Mouse (Mus musculus): Measurements from ENCODE around the gene Ccdc171. TPM values are rescaled to one million over a fixed set of nuclear protein-coding genes. Genes with fewer than 3 reads are reported as not detected.
"Not testable (repeated sequence)": the region's sequence is repeated elsewhere in the genome, so short reads cannot be mapped to it uniquely, and the experiment has no call there.

Ccdc171 gene
- total and polyA plus RNA-seq, 2 experiments = 1.4 to 6.8 TPM

DNA sequence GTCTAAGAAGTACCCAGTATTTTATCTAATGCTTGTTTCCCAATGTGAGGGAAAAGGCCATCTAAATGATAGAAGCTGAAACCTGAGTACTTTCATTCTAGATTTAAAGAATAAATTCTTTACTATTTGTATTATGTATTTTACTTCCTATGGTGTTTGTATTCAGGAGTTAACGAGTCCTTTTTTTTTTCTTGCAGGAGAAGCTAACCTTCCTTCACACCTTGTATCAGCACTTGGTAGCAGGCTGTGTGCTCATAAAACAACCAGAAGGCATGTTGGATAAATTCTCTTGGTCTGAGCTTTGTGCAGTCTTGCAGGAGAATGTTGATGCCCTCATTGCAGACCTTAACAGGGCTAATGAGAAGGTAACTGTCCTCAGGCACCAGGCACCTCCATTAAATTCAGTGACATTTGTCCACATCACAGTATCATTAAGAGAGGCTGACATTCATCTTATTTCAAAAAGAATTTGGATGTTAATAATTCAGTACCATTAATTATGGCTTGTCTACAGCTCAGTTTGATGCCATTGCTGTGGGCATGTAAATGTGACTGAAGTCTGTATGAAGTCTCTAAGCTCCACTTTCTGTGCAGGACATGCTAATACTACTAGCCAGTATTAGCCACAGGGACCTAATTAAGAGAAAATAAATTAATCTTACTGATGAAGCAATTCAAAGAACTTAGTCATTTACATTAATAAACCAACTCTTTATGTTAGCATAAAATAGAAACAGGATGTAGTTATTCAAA, 136.3 kb downstream of the Ccdc171 start:
- Histone ChIP-seq H3K4me1 (ENCODE audit: control insufficient read depth, insufficient read depth, low read length) (no peaks in the 10 kb centered on the region), H3K36me3 (ENCODE audit: control insufficient read depth, insufficient read depth, low read length) (peaks cover 9% of the 10 kb centered on the region), H3K9ac (ENCODE audit: low read depth, low read length) (no peak overlapping the region), H3K27me3 (ENCODE audit: control insufficient read depth, insufficient read depth, low read length) (no peaks in the 10 kb centered on the region), H3K27ac (replicated peaks; ENCODE audit: insufficient read depth, low read depth, low read length) (no peak overlapping the region), H3K4me3 (ENCODE audit: insufficient read depth, low read depth, low read length) (no peak overlapping the region), H3K79me2 (ENCODE audit: control insufficient read depth, insufficient read depth, low read length) (no peaks in the 10 kb centered on the region)
- TF ChIP-seq CTCF (IDR thresholded peaks at IDR 0.05; ENCODE audit: low read depth, low read length) = no peak
- no peak for TF ChIP-seq POLR2A (IDR thresholded peaks at IDR 0.05; ENCODE audit: extremely low read depth, insufficient read depth, low read length)
- no peak for DNase-seq (ENCODE audit: extremely low read depth, low read depth, low spot score)
- WGBS = 93% methylated on average over 1 of the region's 1 CpGs

DNA sequence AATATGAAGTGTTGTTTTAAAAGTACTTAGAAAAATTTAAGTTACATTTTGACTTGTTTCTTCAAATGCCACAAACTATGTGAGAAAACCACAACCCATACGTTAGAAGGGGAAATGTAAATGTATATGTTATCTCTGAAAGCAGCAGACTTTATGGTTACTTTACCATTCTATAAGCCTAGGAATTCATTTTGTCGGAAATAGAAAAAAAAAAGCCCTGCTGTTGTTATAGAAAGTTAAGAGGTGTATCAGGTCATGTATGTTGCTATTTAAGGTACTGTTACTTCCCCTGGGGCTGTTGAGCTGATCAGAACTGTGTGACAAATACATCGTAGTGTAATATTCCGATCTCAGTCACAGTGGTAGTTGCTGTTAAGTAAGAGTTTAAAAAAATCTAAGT, 137.0 kb downstream of the Ccdc171 start:
- H3K27me3 ChIP-seq (ENCODE audit: control insufficient read depth, insufficient read depth, low read length) = no peaks in the 10 kb centered on the region
- no peak for TF ChIP-seq POLR2A (IDR thresholded peaks at IDR 0.05; ENCODE audit: extremely low read depth, insufficient read depth, low read length)
- no peak for TF ChIP-seq CTCF (IDR thresholded peaks at IDR 0.05; ENCODE audit: low read depth, low read length)
- H3K4me1 ChIP-seq (ENCODE audit: control insufficient read depth, insufficient read depth, low read length) = no peaks in the 10 kb centered on the region
- H3K36me3 ChIP-seq (ENCODE audit: control insufficient read depth, insufficient read depth, low read length) = peaks cover 11% of the 10 kb centered on the region
- WGBS = 91% methylated on average over 4 of the region's 4 CpGs
- H3K9ac ChIP-seq (ENCODE audit: low read depth, low read length) = no peak overlapping the region
- DNase-seq (ENCODE audit: extremely low read depth, low read depth, low spot score) = no peak
- no peak overlapping the region for H3K27ac ChIP-seq (replicated peaks; ENCODE audit: insufficient read depth, low read depth, low read length)
- no peak overlapping the region for H3K4me3 ChIP-seq (ENCODE audit: insufficient read depth, low read depth, low read length)
- no peaks in the 10 kb centered on the region for H3K79me2 ChIP-seq (ENCODE audit: control insufficient read depth, insufficient read depth, low read length)

DNA sequence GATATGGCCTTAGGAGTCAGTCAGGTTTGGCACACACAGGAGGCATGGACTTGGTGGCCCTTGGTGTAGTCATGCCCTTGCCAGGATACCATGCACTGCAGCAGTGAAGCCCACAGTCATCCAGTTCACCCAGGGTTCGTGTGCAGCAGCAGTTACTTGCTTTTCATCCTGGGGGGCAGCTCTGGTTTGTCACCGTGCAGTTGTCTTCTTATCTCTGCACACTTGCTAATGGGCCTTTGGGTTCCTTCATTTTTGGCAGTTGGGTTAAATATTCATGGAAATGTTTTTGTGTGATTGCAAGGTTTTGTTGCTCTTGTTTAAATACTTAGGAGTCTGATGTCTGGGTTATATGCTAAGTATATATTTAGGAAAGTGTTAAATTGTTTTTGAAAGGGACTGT, 144.2 kb downstream of the Ccdc171 start:
- WGBS = 76% methylated on average over 2 of the region's 2 CpGs
- no peaks in the 10 kb centered on the region for H3K4me1 ChIP-seq (ENCODE audit: control insufficient read depth, insufficient read depth, low read length)
- H3K79me2 ChIP-seq (ENCODE audit: control insufficient read depth, insufficient read depth, low read length) = no peaks in the 10 kb centered on the region
- H3K4me3 ChIP-seq (ENCODE audit: insufficient read depth, low read depth, low read length) = no peak overlapping the region
- H3K9ac ChIP-seq (ENCODE audit: low read depth, low read length) = no peak overlapping the region
- H3K27ac ChIP-seq (replicated peaks; ENCODE audit: insufficient read depth, low read depth, low read length) = no peak overlapping the region
- no peaks in the 10 kb centered on the region for H3K27me3 ChIP-seq (ENCODE audit: control insufficient read depth, insufficient read depth, low read length)
- 0 out of 2 replicates have a peak, but pooled peaks cover 2% of the 10 kb centered on the region for H3K36me3 ChIP-seq (ENCODE audit: control insufficient read depth, insufficient read depth, low read length)
- TF ChIP-seq POLR2A (IDR thresholded peaks at IDR 0.05; ENCODE audit: extremely low read depth, insufficient read depth, low read length) = no peak
- no peak for TF ChIP-seq CTCF (IDR thresholded peaks at IDR 0.05; ENCODE audit: low read depth, low read length)
- DNase-seq (ENCODE audit: extremely low read depth, low read depth, low spot score) = no peak

DNA sequence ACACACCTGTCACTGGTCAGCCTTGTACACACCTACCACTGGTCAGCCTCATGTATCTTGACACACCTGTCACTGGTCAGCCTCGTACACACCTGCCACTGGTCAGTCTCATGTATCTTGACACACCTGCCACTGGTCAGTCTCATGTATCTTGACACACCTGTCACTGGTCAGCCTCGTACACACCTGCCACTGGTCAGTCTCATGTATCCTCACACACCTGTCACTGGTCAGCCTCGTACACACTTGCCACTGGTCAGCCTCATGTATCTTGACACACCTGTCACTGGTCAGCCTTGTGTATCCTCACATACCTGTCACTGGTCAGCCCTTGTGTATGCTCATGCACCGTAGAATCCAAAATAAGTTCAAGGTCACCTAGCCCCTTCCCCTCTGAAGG, 150.0 kb downstream of the Ccdc171 start:
- H3K36me3 ChIP-seq (ENCODE audit: control insufficient read depth, insufficient read depth, low read length); H3K9ac ChIP-seq (ENCODE audit: low read depth, low read length); H3K27me3 ChIP-seq (ENCODE audit: control insufficient read depth, insufficient read depth, low read length); H3K4me1 ChIP-seq (ENCODE audit: control insufficient read depth, insufficient read depth, low read length); H3K4me3 ChIP-seq (ENCODE audit: insufficient read depth, low read depth, low read length); DNase-seq (ENCODE audit: extremely low read depth, low read depth, low spot score); H3K27ac ChIP-seq (replicated peaks; ENCODE audit: insufficient read depth, low read depth, low read length); H3K79me2 ChIP-seq (ENCODE audit: control insufficient read depth, insufficient read depth, low read length): not testable (repeated sequence)
- WGBS = 96% methylated on average over 4 of the region's 4 CpGs

DNA sequence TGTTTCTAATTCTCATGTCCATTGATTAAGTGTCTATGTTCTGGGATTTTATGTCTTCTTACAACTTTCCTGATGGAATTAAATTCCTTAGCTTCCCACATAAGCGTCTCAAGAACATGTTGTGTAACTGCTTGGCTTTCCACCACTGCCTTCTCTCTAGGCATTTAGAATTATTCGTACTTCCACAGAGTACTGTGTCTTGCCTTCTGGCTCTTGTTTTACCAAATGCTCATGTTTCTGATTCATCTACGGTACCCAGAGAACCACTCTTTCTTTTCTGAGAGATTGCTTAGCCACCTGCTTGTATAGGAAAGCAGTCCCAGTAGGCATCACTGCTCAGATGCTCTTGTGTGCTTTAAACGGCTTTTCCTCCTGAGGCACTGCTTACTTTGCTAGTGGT, 151.1 kb downstream of the Ccdc171 start:
- TF ChIP-seq CTCF (IDR thresholded peaks at IDR 0.05; ENCODE audit: low read depth, low read length) = no peak
- no peak for TF ChIP-seq POLR2A (IDR thresholded peaks at IDR 0.05; ENCODE audit: extremely low read depth, insufficient read depth, low read length)
- Histone ChIP-seq H3K4me1 (ENCODE audit: control insufficient read depth, insufficient read depth, low read length) (no peaks in the 10 kb centered on the region), H3K36me3 (ENCODE audit: control insufficient read depth, insufficient read depth, low read length) (peaks cover 3% of the 10 kb centered on the region; the same call in 1 of the 2 replicates), H3K79me2 (ENCODE audit: control insufficient read depth, insufficient read depth, low read length) (no peaks in the 10 kb centered on the region), H3K27me3 (ENCODE audit: control insufficient read depth, insufficient read depth, low read length) (no peaks in the 10 kb centered on the region), H3K9ac (ENCODE audit: low read depth, low read length) (no peak overlapping the region), H3K27ac (replicated peaks; ENCODE audit: insufficient read depth, low read depth, low read length) (no peak overlapping the region), H3K4me3 (ENCODE audit: insufficient read depth, low read depth, low read length) (no peak overlapping the region)
- 89% methylated on average over 4 of the region's 4 CpGs for WGBS
- DNase-seq (ENCODE audit: extremely low read depth, low read depth, low spot score) = no peak

DNA sequence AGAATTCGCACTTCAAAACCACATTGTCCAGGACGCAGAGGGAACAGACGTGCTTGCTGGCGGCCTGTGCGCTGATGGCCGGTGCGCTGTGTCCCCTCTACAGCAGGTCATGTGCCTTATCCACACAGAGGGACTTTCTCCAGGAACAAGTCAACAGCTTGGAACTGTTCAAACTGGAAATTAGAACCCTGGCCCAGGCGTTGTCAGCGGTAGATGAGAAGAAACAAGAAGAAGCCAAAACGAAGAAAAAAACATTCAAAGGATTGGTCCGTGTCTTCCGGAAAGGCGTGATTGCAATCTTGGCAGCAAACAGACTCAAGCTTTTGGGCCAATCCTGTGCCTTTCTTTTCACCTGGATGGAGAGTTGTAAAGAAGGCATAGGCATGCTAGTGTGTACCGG, 155.7 kb downstream of the Ccdc171 start:
- no peak overlapping the region for H3K27ac ChIP-seq (replicated peaks; ENCODE audit: insufficient read depth, low read depth, low read length)
- no peak overlapping the region for H3K9ac ChIP-seq (ENCODE audit: low read depth, low read length)
- H3K4me3 ChIP-seq (ENCODE audit: insufficient read depth, low read depth, low read length) = no peak overlapping the region
- no peaks in the 10 kb centered on the region for H3K79me2 ChIP-seq (ENCODE audit: control insufficient read depth, insufficient read depth, low read length)
- TF ChIP-seq CTCF (IDR thresholded peaks at IDR 0.05; ENCODE audit: low read depth, low read length) (no peak), POLR2A (IDR thresholded peaks at IDR 0.05; ENCODE audit: extremely low read depth, insufficient read depth, low read length) (no peak)
- no peak for DNase-seq (ENCODE audit: extremely low read depth, low read depth, low spot score)
- no peaks in the 10 kb centered on the region for H3K27me3 ChIP-seq (ENCODE audit: control insufficient read depth, insufficient read depth, low read length)
- H3K4me1 ChIP-seq (ENCODE audit: control insufficient read depth, insufficient read depth, low read length) = no peaks in the 10 kb centered on the region
- H3K36me3 ChIP-seq (ENCODE audit: control insufficient read depth, insufficient read depth, low read length) = peaks cover 7% of the 10 kb centered on the region; the same call in 1 of the 2 replicates
- WGBS = 97% methylated on average over 14 of the region's 14 CpGs

Measured in liver, adult 2 months (tissue).